Mouse (Mus musculus) gastrocnemius, postnatal 4 days (tissue): ENCODE data around the gene 4930432K21Rik. TPM values are rescaled to one million over a fixed set of nuclear protein-coding genes. Genes with fewer than 3 reads are reported as not detected.

ENCODE experiments used
- DNase-seq, 2 experiments: peaks; one replicate each; pipeline ENCODE4 v3.0.0; 2021 to 2022; ENCODE audit warnings: low spot score in 2 of 2, mixed read lengths in 2 of 2
- microRNA-seq: library from miRNA; unstranded; fragments of <30 nt; microRNA quantifications from one replicate; pipeline ENCODE4 v1.2.0, GENCODE M21; 2021
- total RNA-seq, 2 experiments: library from RNA; stranded (reverse); gene quantifications; 2 replicates each; pipeline ENCODE4 v1.2.3; 2021

The 4930432K21Rik gene
- total RNA-seq, 2 experiments from 2014 or later: 1.4 to 1.9 TPM

GRCm38 (mm10) chr8:84206666-84207065 lies 58.8 kb downstream of the 4930432K21Rik start:
- DNase-seq: no peak

- peak in 1 of 2 experiments; percentile 75 for DNase-seq
Observed at GRCm38 (mm10) chr8:84207811-84208210, 60.0 kb downstream of the 4930432K21Rik start.

GRCm38 (mm10) chr8:84208381-84209380 lies 60.9 kb downstream of the 4930432K21Rik start:
- no peak for DNase-seq

GRCm38 (mm10) chr8:84210167-84210791 lies 62.5 kb downstream of the 4930432K21Rik start:
- peak; percentile 87 to 88 for DNase-seq

- DNase-seq: no peak
Observed at GRCm38 (mm10) chr8:84211202-84211601, 63.4 kb downstream of the 4930432K21Rik start.

GRCm38 (mm10) chr8:84211881-84212563 lies 64.2 kb downstream of the 4930432K21Rik start:
- no peak for DNase-seq

- DNase-seq: no peak
Observed at GRCm38 (mm10) chr8:84213277-84213676, 65.5 kb downstream of the 4930432K21Rik start.

- no peak for DNase-seq
Observed at GRCm38 (mm10) chr8:84217206-84217605, 69.4 kb downstream of the 4930432K21Rik start.

GRCm38 (mm10) chr8:84218143-84218542 lies 70.3 kb downstream of the 4930432K21Rik start:
- no peak for DNase-seq

- DNase-seq: no peak
Observed at GRCm38 (mm10) chr8:84220105-84220504, 72.3 kb downstream of the 4930432K21Rik start.

Small RNAs within 50 kb of the gene (microRNA-seq; reads per million reads assigned to microRNA genes)
- not detected for gene Gm25110
- gene Mir181c: 990 reads per million, percentile 76 among the genes with 10 or more reads in this experiment
- gene Mir181d: 833 reads per million, percentile 74 among the genes with 10 or more reads in this experiment
- 18,484 reads per million, percentile 96 among the genes with 10 or more reads in this experiment for gene Mir23a
- gene Mir24-2: not detected
- 726 reads per million, percentile 73 among the genes with 10 or more reads in this experiment for gene Mir27a
- gene Mir3074-2: not detected

Other genes with a start within 250 kb of the 4930432K21Rik start
- 10 to 100 TPM; 33.6 to 37.6 TPM for gene Adgrl1, start 247.9 kb upstream of the 4930432K21Rik start, total RNA-seq
- under 1 TPM; 0.22 to 0.23 TPM for gene Gm10644, start 192.8 kb upstream of the 4930432K21Rik start, total RNA-seq
- gene Asf1b, start 192.5 kb upstream of the 4930432K21Rik start, total RNA-seq: 10 to 100 TPM; 14.9 to 17.2 TPM
- gene Prkaca, start 175.0 kb upstream of the 4930432K21Rik start, total RNA-seq: 100 to 1,000 TPM; 837 to 892 TPM
- gene Samd1, start 150.4 kb upstream of the 4930432K21Rik start, total RNA-seq: 10 to 100 TPM; 40.7 to 44.4 TPM
- gene 1700067K01Rik, start 146.5 kb upstream of the 4930432K21Rik start, total RNA-seq: under 1 TPM in 1 of 2 experiments, not detected in 1; 0.44 TPM
- gene 2210011C24Rik, start 135.9 kb upstream of the 4930432K21Rik start, total RNA-seq: 1 to 10 TPM in 1 of 2 experiments, under 1 TPM in 1; 0.65 to 1.2 TPM
- 1 to 10 TPM; 1.1 to 2.2 TPM for gene Palm3, start 126.6 kb upstream of the 4930432K21Rik start, total RNA-seq
- 1 to 10 TPM in 1 of 2 experiments, under 1 TPM in 1; 0.93 to 1.4 TPM for gene Il27ra, start 105.4 kb upstream of the 4930432K21Rik start, total RNA-seq
- not detected for gene Rln3, start 103.0 kb upstream of the 4930432K21Rik start, total RNA-seq
- gene Gm10643, start 82.9 kb upstream of the 4930432K21Rik start, total RNA-seq: 1 to 10 TPM; 2.5 to 3.2 TPM
- gene Rfx1, start 81.2 kb upstream of the 4930432K21Rik start, total RNA-seq: 10 to 100 TPM; 10.1 to 11.7 TPM
- 10 to 100 TPM; 15.6 to 17.5 TPM for gene Dcaf15, start 43.3 kb upstream of the 4930432K21Rik start, total RNA-seq
- gene Podnl1, start 22.0 kb upstream of the 4930432K21Rik start, total RNA-seq: not detected
- gene Cc2d1a, start 89 bp upstream of the 4930432K21Rik start, total RNA-seq: 10 to 100 TPM; 18.2 to 21.8 TPM
- 1 to 10 TPM; 2.5 to 3.3 TPM for gene Nanos3, start 37.2 kb downstream of the 4930432K21Rik start, total RNA-seq
- gene Zswim4, start 89.0 kb downstream of the 4930432K21Rik start, total RNA-seq: 1 to 10 TPM; 9.5 to 9.8 TPM
- 100 to 1,000 TPM; 197 to 218 TPM for gene D8Ertd738e, start 101.7 kb downstream of the 4930432K21Rik start, total RNA-seq
- gene Mri1, start 109.3 kb downstream of the 4930432K21Rik start, total RNA-seq: 10 to 100 TPM; 18.8 to 27.0 TPM
- gene Ccdc130, start 122.4 kb downstream of the 4930432K21Rik start, total RNA-seq: 10 to 100 TPM; 11.2 to 15.1 TPM
- 1 to 10 TPM; 8.0 to 9.5 TPM for gene Cacna1a, start 240.4 kb downstream of the 4930432K21Rik start, total RNA-seq